Mouse (Mus musculus) neural tube, embryonic 15.5 days (tissue): ENCODE data around the gene Sfmbt1. TPM values are rescaled to one million over a fixed set of nuclear protein-coding genes. Genes with fewer than 3 reads are reported as not detected.

Experiments
- ATAC-seq: fragments of 200-750 bp; cut with Nextera tagmentation; 2 replicates; pipeline ENCODE4 v1.8.0; 2017; ENCODE audit warnings: mild to moderate bottlenecking, moderate TSS enrichment, moderate library complexity; ENCODE audit not compliant: low FRiP score
- H3K27ac ChIP-seq: fragments of 300-500 bp; sonication (generic); replicated peaks from 2 replicates; pipeline ENCODE4 v1.5.1; 2015; ENCODE audit warnings: mild to moderate bottlenecking, inconsistent platforms
- H3K27me3 ChIP-seq: fragments of 300-500 bp; sonication (generic); replicated peaks from 2 replicates; pipeline ENCODE4 v1.6.1; 2015; ENCODE audit warnings: inconsistent platforms
- H3K36me3 ChIP-seq: fragments of 300-500 bp; sonication (generic); 2 replicates; pipeline ENCODE4 v1.6.1; 2015; ENCODE audit warnings: inconsistent platforms
- H3K4me1 ChIP-seq: fragments of 300-500 bp; sonication (generic); 2 replicates; pipeline ENCODE4 v1.6.1; 2015; ENCODE audit warnings: inconsistent platforms
- H3K4me2 ChIP-seq: fragments of 300-500 bp; sonication (generic); 2 replicates; pipeline ENCODE4 v1.6.1; 2015; ENCODE audit warnings: inconsistent platforms, mild to moderate bottlenecking, moderate library complexity
- H3K4me3 ChIP-seq: fragments of 300-500 bp; sonication (generic); replicated peaks from 2 replicates; pipeline ENCODE4 v1.5.1; 2015; ENCODE audit warnings: mild to moderate bottlenecking, inconsistent platforms
- H3K9ac ChIP-seq: fragments of 300-500 bp; sonication (generic); replicated peaks from 2 replicates; pipeline ENCODE4 v1.6.1; 2015; ENCODE audit warnings: mild to moderate bottlenecking, inconsistent platforms
- H3K9me3 ChIP-seq: fragments of 300-500 bp; sonication (generic); replicated peaks from 2 replicates; pipeline ENCODE4 v1.6.1; 2016; ENCODE audit warnings: inconsistent platforms
- WGBS: fragments of 180-500 bp; shearing (Covaris S2); methylation state at CpG from one replicate; pipeline ENCODE4 v1.1.7; 2015; ENCODE audit warnings: mixed read lengths; 5-methylcytosine and 5-hydroxymethylcytosine counted together
- polyA plus RNA-seq: library from polyadenylated mRNA; unstranded; fragments of >200 nt; fragmentation: Nextera tagmentation; extraction: Ambion mirVana; gene quantifications from 2 replicates; pipeline ENCODE4 v1.2.1, GENCODE M21; 2015

Sfmbt1 gene
- polyA plus RNA-seq, 1 experiment from 2014 or later: 13.7 TPM

DNA sequence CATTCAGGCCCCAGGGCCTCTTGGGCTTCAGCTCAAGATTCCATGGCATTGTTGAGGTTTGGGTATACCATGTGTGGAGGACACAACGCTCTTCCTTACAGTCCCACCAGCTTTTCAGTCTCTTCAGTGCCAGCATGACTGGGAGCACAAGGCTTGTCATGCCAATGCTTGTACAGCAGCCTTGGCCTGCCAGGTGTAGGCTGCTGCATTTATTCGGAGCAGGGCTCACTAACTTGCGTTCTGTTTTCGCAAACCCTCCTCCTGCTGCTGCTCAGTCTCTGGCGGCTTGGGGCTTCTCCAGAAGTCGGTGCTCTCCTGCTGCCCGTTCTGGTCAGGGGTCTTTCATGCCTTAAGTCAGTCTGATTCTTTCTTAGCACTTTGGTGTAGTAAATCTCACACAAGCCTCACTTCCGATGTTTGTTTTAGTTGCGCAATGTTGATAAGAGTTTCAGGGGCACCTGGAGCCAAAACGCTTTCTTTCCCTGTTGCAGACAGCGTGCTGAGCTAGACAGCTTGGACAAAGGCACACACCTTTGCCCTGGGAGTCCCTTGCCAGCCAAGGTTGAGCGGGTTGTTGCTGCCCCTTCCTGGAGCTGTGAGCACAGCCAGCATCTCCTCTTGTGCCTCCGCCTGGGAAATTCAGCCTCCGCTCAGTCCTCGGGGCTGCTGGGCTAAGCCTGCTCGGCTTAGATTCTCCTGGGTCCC lies 146.9 kb downstream of the Sfmbt1 start:
- no peak overlapping the region for H3K4me2 ChIP-seq
- no peaks in the 10 kb centered on the region for H3K9me3 ChIP-seq
- no peak for ATAC-seq
- H3K36me3 ChIP-seq: peaks cover 15% of the 10 kb centered on the region
- no peaks in the 10 kb centered on the region for H3K27me3 ChIP-seq
- no peak overlapping the region for H3K4me3 ChIP-seq
- H3K4me1 ChIP-seq: no peaks in the 10 kb centered on the region
- no peak overlapping the region for H3K27ac ChIP-seq
- 80% methylated on average over 16 of the region's 16 CpGs for WGBS
- no peak overlapping the region for H3K9ac ChIP-seq

DNA sequence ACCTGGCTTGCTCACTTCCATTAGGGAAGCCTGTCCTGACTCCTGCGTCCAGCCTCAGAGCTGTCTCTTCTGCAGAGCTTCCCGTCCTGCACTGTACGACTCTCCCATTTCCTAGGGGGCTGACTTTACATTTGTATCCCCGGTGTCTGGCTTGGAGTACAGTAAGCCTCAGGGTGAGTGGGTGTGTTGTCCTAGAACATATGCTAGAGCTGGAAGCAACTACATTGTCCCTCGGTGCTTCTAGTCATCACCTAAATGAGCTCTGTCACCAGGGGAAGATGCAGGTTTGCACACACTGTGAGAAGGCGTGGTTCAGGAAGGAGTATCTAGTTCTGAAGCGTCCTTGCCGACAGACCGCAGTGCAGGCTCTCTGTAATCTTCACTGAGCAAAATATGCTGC lies 147.7 kb downstream of the Sfmbt1 start:
- no peak overlapping the region for H3K9ac ChIP-seq
- no peak for ATAC-seq
- WGBS: 91% methylated on average over 9 of the region's 9 CpGs
- H3K9me3 ChIP-seq: no peaks in the 10 kb centered on the region
- peaks cover 15% of the 10 kb centered on the region for H3K36me3 ChIP-seq
- no peaks in the 10 kb centered on the region for H3K27me3 ChIP-seq
- no peak overlapping the region for H3K4me3 ChIP-seq
- H3K27ac ChIP-seq: no peak overlapping the region
- no peak overlapping the region for H3K4me2 ChIP-seq
- H3K4me1 ChIP-seq: no peaks in the 10 kb centered on the region

DNA sequence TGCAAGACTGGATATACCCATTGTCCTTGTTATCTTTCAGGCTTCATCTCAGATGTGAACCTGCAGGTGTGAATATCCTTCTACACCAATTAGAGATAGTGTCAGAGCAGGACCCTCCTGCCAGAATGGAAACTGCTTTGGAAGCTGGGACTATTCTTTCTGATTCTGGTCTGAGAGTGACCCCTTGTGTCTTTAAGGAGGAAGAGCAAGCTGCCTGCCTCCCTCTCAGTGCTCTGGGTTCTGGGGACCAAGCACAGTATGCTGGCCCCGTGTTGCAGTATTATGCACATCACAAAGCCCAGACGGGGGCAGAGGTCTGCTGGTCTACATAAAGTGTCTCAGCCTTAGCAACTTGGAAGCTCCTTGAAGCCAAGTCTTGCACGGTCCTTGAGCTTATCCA lies 150.7 kb downstream of the Sfmbt1 start:
- no peak overlapping the region for H3K9ac ChIP-seq
- H3K4me2 ChIP-seq: no peak overlapping the region
- no peak for ATAC-seq
- peaks cover 26% of the 10 kb centered on the region for H3K36me3 ChIP-seq
- H3K9me3 ChIP-seq: no peaks in the 10 kb centered on the region
- 0 out of 2 replicates have a peak, but pooled peaks cover 5% of the 10 kb centered on the region for H3K4me1 ChIP-seq
- 69% methylated on average over 3 of the region's 3 CpGs for WGBS
- H3K27me3 ChIP-seq: no peaks in the 10 kb centered on the region
- no peak overlapping the region for H3K27ac ChIP-seq
- H3K4me3 ChIP-seq: no peak overlapping the region

DNA sequence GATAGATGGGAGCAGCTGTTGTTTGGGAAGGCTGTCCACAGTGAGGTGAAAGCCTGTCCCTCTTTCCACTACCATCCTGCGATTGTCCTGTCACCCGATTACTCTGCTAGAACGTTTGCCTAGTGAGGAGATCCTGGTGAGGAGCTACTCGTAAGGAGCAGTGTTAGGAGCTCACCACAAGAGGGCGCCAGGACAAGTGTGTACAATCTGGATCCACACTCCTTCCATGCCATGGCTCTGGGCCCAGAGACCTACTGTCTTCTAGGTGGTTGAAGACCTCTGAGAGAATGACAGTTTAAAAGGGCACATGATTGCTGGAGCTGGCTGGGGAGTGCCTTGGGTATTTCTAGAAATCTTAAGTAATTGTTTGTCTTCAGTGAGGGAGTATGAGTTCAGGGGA lies 152.4 kb downstream of the Sfmbt1 start:
- ATAC-seq: no peak
- 0 out of 2 replicates have a peak, but pooled peaks cover 5% of the 10 kb centered on the region for H3K4me1 ChIP-seq
- peaks cover 34% of the 10 kb centered on the region for H3K36me3 ChIP-seq
- 33% methylated on average over 5 of the region's 5 CpGs for WGBS
- no peak overlapping the region for H3K27ac ChIP-seq
- no peak overlapping the region for H3K4me2 ChIP-seq
- H3K9ac ChIP-seq: no peak overlapping the region
- no peaks in the 10 kb centered on the region for H3K9me3 ChIP-seq
- H3K4me3 ChIP-seq: no peak overlapping the region
- no peaks in the 10 kb centered on the region for H3K27me3 ChIP-seq

DNA sequence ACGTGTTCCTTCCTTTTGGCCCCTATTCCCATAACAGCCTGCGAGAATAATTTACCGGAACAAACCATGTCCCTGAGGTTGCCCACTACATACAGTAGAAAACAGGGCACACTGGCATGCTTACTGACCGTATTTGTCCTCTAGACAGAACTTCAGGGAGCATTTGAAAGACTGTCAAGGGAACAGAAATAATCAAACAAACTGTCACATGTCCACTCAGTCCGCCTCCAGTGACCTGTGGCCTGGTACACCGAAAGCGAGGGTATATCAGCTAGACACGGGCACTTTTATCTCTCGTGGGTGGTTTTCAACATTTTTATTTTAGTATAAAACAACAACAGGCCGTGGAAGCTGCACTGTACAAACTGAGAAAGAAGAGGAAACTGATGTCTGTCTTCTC lies 154.2 kb downstream of the Sfmbt1 start:
- Histone ChIP-seq H3K27me3 (no peaks in the 10 kb centered on the region), H3K27ac (no peak overlapping the region), H3K4me1 (0 out of 2 replicates have a peak, but pooled peaks cover 5% of the 10 kb centered on the region), H3K9ac (no peak overlapping the region), H3K9me3 (no peaks in the 10 kb centered on the region), H3K36me3 (peaks cover 41% of the 10 kb centered on the region), H3K4me3 (no peak overlapping the region), H3K4me2 (no peak overlapping the region)
- 87% methylated on average over 10 of the region's 10 CpGs for WGBS
- ATAC-seq: no peak

DNA sequence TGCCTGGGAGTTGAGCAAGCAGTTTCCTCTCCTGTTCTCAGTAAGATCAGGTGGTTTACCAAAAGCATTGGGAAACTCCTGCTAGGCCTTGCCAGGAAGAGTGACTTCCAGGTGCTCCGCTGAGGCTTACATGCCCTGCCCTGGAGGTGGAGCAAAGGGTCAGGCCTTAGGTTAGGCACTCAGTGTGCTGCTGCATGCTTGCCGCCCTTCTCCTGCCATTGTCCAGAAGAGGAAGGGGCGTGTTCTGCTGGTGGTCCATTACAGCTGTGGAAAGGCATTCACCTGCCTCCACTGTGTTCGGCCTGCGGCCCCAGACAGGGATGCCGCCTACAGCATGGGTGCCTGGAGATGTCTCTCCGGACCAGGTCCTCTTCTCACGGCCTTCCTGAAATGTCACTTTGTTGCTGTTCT lies 154.7 kb downstream of the Sfmbt1 start:
- peaks cover 43% of the 10 kb centered on the region for H3K36me3 ChIP-seq
- 0 out of 2 replicates have a peak, but pooled peaks cover 5% of the 10 kb centered on the region for H3K4me1 ChIP-seq

DNA sequence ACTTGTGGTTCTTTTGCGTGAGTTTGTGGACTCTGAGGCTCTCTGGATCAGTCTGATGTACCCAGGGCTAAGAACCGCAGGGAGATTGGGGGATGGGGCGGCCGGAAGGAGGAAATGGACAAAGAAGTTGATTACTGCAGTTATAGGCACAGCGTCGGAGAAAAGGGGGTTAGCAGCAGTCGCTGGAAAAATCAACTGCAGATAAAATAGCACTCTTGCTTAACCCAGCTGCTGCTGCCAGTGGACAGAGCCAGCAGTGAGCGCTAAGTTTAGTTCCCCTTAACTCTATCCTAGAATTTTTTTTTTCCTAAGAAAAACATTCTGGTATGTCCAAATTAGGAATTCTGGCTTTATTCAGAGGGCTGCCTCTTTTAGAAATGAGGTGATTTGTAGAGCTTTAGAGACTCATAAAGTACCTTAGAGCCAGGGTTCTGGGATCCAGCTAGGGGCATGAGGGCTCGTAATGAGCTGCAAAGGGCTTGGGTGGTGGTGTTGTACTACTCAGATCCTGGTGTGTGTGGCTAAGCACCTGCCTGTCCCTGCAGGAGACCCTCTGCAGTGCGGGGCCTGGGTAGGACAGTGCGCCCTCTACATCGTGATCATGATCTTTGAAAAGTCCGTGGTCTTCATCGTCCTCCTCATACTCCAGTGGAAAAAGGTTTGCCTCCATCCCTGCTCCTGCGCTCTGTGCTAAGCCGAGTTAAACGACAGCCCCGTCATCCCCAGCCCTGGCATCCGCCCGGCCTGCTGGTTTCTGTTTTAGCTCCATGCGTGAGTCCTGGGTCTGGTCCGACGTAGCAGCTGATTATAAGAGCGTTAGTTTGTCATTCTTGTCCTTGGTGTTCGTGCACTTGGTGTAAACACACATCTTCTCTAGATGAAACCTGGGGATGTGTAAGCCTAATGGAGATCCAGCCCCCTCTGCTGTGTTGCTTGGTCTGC lies 155.8 kb downstream of the Sfmbt1 start:
- H3K4me3 ChIP-seq: no peak overlapping the region
- peaks cover 49% of the 10 kb centered on the region for H3K36me3 ChIP-seq
- no peak for ATAC-seq
- no peaks in the 10 kb centered on the region for H3K27me3 ChIP-seq
- 70% methylated on average over 25 of the region's 25 CpGs for WGBS
- H3K27ac ChIP-seq: no peak overlapping the region
- no peak overlapping the region for H3K9ac ChIP-seq
- no peak overlapping the region for H3K4me2 ChIP-seq
- H3K9me3 ChIP-seq: no peaks in the 10 kb centered on the region
- H3K4me1 ChIP-seq: 0 out of 2 replicates have a peak, but pooled peaks cover 5% of the 10 kb centered on the region

More for the DNA sequence above, 154.7 kb downstream of the Sfmbt1 start:
- H3K27ac ChIP-seq: no peak overlapping the region
- WGBS: 73% methylated on average over 8 of the region's 8 CpGs
- no peak overlapping the region for H3K9ac ChIP-seq
- H3K27me3 ChIP-seq: no peaks in the 10 kb centered on the region
- H3K4me2 ChIP-seq: no peak overlapping the region
- no peak for ATAC-seq
- no peaks in the 10 kb centered on the region for H3K9me3 ChIP-seq
- no peak overlapping the region for H3K4me3 ChIP-seq

Other genes starting within 250 kb of the Sfmbt1 start
- 16.2 and 16.8 TPM in 2 replicates for gene Dcp1a, start 235.3 kb upstream of the Sfmbt1 start, polyA plus RNA-seq
- 9.4 and 11.5 TPM in 2 replicates for gene Cacna1d, start 223.4 kb upstream of the Sfmbt1 start, polyA plus RNA-seq
- 270 and 288 TPM in 2 replicates for gene Tkt, start 166.5 kb upstream of the Sfmbt1 start, polyA plus RNA-seq
- 35.2 and 41.8 TPM in 2 replicates for gene Prkcd, start 88.6 kb upstream of the Sfmbt1 start, polyA plus RNA-seq
- gene Rft1, start 60.5 kb upstream of the Sfmbt1 start, polyA plus RNA-seq: 9.0 and 9.6 TPM in 2 replicates
- 23.0 and 25.2 TPM in 2 replicates for gene Tmem110, start 110.7 kb downstream of the Sfmbt1 start, polyA plus RNA-seq
- 3.0 TPM in 2 replicates for gene Mustn1, start 164.4 kb downstream of the Sfmbt1 start, polyA plus RNA-seq
- gene Itih4, start 171.6 kb downstream of the Sfmbt1 start, polyA plus RNA-seq: 0.08 and 0.18 TPM in 2 replicates
- gene Itih3, start 208.9 kb downstream of the Sfmbt1 start, polyA plus RNA-seq: 1.6 and 1.7 TPM in 2 replicates
- gene Itih1, start 228.4 kb downstream of the Sfmbt1 start, polyA plus RNA-seq: not detected in 2 replicates
- gene Nek4, start 236.5 kb downstream of the Sfmbt1 start, polyA plus RNA-seq: 15.8 and 16.6 TPM in 2 replicates